Mouse (Mus musculus) yolk sac, embryonic 10.5 days (tissue): Measurements from ENCODE around the gene Astn1.

Experiments
- DNase-seq: peaks from one replicate; pipeline ENCODE4 v3.0.0-alpha.2; 2017; ENCODE audit warnings: low spot score

Astn1 gene

GRCm38 (mm10) chr1:158414198-158414597 lies 52.1 kb downstream of the Astn1 start:
- no peak for DNase-seq

GRCm38 (mm10) chr1:158421451-158421850 lies 59.4 kb downstream of the Astn1 start:
- DNase-seq, result no peak

GRCm38 (mm10) chr1:158422739-158423138 lies 60.7 kb downstream of the Astn1 start:
- no peak for DNase-seq

GRCm38 (mm10) chr1:158446071-158446470 lies 84.0 kb downstream of the Astn1 start:
- DNase-seq, result no peak

- no peak for DNase-seq
These were observed 85.9 kb downstream of the Astn1 start for GRCm38 (mm10) chr1:158447956-158448355.

- no peak for DNase-seq
These were observed 90.6 kb downstream of the Astn1 start for GRCm38 (mm10) chr1:158452675-158453074.

- no peak for DNase-seq
These were observed 91.5 kb downstream of the Astn1 start for GRCm38 (mm10) chr1:158453587-158453986.

GRCm38 (mm10) chr1:158463975-158464374 lies 101.9 kb downstream of the Astn1 start:
- no peak for DNase-seq

- DNase-seq, result no peak
These were observed 103.2 kb downstream of the Astn1 start for GRCm38 (mm10) chr1:158465286-158465685.

- DNase-seq, result no peak
These were observed 115.8 kb downstream of the Astn1 start for GRCm38 (mm10) chr1:158477841-158478240.

GRCm38 (mm10) chr1:158480285-158480684 lies 118.2 kb downstream of the Astn1 start:
- no peak for DNase-seq

GRCm38 (mm10) chr1:158483733-158484132 lies 121.7 kb downstream of the Astn1 start:
- no peak for DNase-seq

GRCm38 (mm10) chr1:158489521-158490021 lies 127.5 kb downstream of the Astn1 start:
- no peak for DNase-seq

- no peak for DNase-seq
These were observed 128.1 kb downstream of the Astn1 start for GRCm38 (mm10) chr1:158490175-158490574.

- no peak for DNase-seq
These were observed 131.2 kb downstream of the Astn1 start for GRCm38 (mm10) chr1:158493289-158493688.

GRCm38 (mm10) chr1:158500140-158500539 lies 138.1 kb downstream of the Astn1 start:
- DNase-seq, result no peak

GRCm38 (mm10) chr1:158501019-158501418 lies 138.9 kb downstream of the Astn1 start:
- peak; percentile 12 for DNase-seq

GRCm38 (mm10) chr1:158507610-158508009 lies 145.5 kb downstream of the Astn1 start:
- no peak for DNase-seq

GRCm38 (mm10) chr1:158509112-158509855 lies 147.2 kb downstream of the Astn1 start:
- no peak for DNase-seq

- no peak for DNase-seq
These were observed 148.6 kb downstream of the Astn1 start for GRCm38 (mm10) chr1:158510478-158511207.

GRCm38 (mm10) chr1:158512089-158512488 lies 150.0 kb downstream of the Astn1 start:
- no peak for DNase-seq

GRCm38 (mm10) chr1:158512636-158513035 lies 150.6 kb downstream of the Astn1 start:
- no peak for DNase-seq

- DNase-seq, result no peak
These were observed 151.5 kb downstream of the Astn1 start for GRCm38 (mm10) chr1:158513572-158513971.
